Mouse (Mus musculus) E14TG2a.4 (cell line): ENCODE results near the gene Ebf1.

Experiments used
- CTCF ChIP-seq: conservative IDR thresholded peaks from 2 replicates; pipeline ENCODE4 v1.5.1; 2014; ENCODE audit warnings: low read length
- POU5F1 ChIP-seq: IDR thresholded peaks from 2 replicates; pipeline ENCODE4 v1.6.1; 2014; ENCODE audit warnings: low read length, borderline replicate concordance

DNA sequence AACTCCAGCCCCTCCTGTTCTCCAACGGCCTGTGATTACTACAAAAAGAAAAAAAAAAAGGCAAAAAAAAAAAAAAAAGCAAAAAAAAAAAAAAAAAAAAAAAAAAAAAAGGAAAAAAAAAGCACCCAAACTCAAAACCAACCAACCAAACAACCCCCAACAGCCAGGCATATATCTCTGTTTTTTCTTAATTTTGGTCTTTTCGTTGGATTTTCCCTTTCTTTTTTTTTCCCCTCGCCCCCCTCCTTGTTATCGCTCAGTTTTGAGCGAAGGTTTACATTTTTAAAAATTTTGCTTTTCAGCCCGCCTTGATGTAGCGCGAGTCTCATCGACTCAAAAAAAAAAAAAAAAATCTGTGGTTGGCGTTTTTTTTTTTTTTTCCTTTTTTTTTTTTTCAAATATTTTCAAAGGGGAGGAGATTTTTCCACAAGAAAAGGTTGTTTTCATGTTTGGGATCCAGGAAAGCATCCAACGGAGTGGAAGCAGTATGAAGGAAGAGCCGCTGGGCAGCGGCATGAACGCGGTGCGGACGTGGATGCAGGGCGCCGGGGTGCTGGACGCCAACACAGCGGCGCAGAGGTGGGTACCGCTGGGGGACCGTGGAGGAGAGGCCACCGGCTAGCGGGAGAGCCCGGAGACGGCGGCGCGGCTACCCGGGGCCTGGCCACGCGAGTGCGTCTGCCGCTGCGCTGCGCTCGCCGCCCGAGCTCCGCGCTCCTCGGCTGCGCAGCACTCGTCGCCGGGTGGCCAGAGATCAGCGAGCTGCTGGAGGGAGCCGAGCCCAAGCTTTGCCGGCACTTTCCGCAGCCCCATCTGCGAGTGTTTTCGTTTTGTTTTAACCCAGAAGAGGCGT lies 843 bp downstream of the Ebf1 start:
- TF ChIP-seq CTCF, result no peak
- TF ChIP-seq POU5F1, result no peak
